11 mouse cellular contexts compared by ENCODE assay signal in the genomic region with DNA sequence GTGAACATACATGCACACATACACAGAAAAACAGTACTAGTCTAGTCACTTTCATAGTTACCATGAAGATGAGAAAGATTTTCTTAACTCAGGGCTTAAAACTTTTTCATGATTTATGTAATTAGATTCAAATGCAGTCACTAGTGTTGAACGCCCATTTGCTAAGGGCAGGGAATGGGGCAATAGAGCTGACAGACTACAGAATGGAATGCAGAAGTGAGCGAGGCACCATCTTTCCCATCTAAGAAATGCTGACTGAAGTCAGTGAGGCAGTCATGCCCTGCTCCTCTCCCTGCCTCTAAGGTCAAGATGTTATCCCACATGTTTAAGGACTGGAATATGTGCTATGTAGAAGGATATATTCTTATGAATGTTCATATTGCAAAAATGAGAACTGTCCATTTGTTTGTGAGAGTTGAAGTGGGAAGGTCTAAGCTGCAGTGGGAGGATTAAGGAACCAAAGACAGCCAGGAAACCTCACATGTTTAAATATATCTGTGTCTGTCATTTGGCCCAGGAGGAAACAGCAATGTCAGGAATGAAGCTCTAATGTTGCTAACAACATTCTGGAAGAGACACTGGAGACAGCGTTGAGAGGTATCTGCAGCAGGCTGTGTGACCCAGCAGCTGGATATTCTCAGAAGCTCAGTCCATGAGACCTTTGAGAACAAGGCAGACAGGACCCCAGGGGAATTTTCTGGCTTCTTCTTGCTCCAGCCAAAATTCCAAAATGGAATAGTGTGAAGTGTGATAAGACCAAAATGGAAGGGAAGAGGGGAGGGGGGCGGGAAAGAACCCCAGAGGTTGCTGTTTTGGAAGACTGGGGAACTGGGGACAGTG.
DNase-seq lines count a peak whose midpoint lies in the region; ATAC-seq lines count a peak whose summit lies in the region.
"Had no signal": no experiment of that assay in that cellular context is flagged by ENCODE, and none has a peak within 500 bp of the region (broad histone marks: within the 10 kb centered on the region; RNA-seq: fewer than 3 reads in every experiment).

No protein-coding gene starts in this region.

- 75% methylated on average over 4 of the region's 4 CpGs for WGBS in limb, embryonic 13.5 days
- WGBS in limb, embryonic 10.5 days, result 87% methylated on average over 4 of the region's 4 CpGs
- WGBS in liver, embryonic 12.5 days (ENCODE audit: insufficient replicate concordance), result 42% methylated on average over 4 of the region's 4 CpGs
- WGBS in stomach, embryonic 16.5 days, result 61% methylated on average over 4 of the region's 4 CpGs

- no peak overlapping the region for H3K27ac ChIP-seq in limb, embryonic 13.5 days
- no peak overlapping the region for H3K27ac ChIP-seq in limb, embryonic 10.5 days
- peak overlapping the region; percentile 6; the same call in 1 of the 2 replicates for H3K27ac ChIP-seq in liver, embryonic 12.5 days
- H3K27ac ChIP-seq in stomach, embryonic 16.5 days (ENCODE audit: low read length), result peak overlapping the region; percentile 17; the same call in 1 of the 2 replicates
- H3K27ac ChIP-seq: midbrain, embryonic 15.5 days had no signal

- intact Hi-C loops in heart, postnatal 14 days (cut with DNase I), result no loop called here

- H3K4me1 ChIP-seq in limb, embryonic 13.5 days, result no peaks in the 10 kb centered on the region
- no peaks in the 10 kb centered on the region for H3K4me1 ChIP-seq in limb, embryonic 10.5 days
- H3K4me1 ChIP-seq in liver, embryonic 12.5 days, result peaks cover 6% of the 10 kb centered on the region; the same call in 1 of the 2 replicates
- H3K4me1 ChIP-seq in stomach, embryonic 16.5 days (ENCODE audit: control insufficient read depth, insufficient read depth, low read length), result no peaks in the 10 kb centered on the region; the same call in 1 of the 2 replicates
- H3K4me1 ChIP-seq: midbrain, embryonic 15.5 days had no signal

- H3K4me2 ChIP-seq in limb, embryonic 13.5 days (replicated peaks), result no peak overlapping the region
- no peak overlapping the region for H3K4me2 ChIP-seq in liver, embryonic 12.5 days
- H3K4me2 ChIP-seq in stomach, embryonic 16.5 days (ENCODE audit: low read depth, low read length), result no peak overlapping the region
- H3K4me2 ChIP-seq: midbrain, embryonic 15.5 days had no signal

- no peaks in the 10 kb centered on the region for H3K9me3 ChIP-seq in limb, embryonic 13.5 days
- no peaks in the 10 kb centered on the region for H3K9me3 ChIP-seq in limb, embryonic 10.5 days (replicated peaks)
- no peaks in the 10 kb centered on the region for H3K9me3 ChIP-seq in liver, embryonic 12.5 days (replicated peaks)
- no peaks in the 10 kb centered on the region for H3K9me3 ChIP-seq in stomach, embryonic 16.5 days (replicated peaks; ENCODE audit: control insufficient read depth, low read length)
- H3K9me3 ChIP-seq: midbrain, embryonic 15.5 days had no signal

- H3K27me3 ChIP-seq in limb, embryonic 13.5 days, result no peaks in the 10 kb centered on the region
- no peaks in the 10 kb centered on the region for H3K27me3 ChIP-seq in limb, embryonic 10.5 days (ENCODE audit: low read depth, poor library complexity, severe bottlenecking)
- no peaks in the 10 kb centered on the region for H3K27me3 ChIP-seq in liver, embryonic 12.5 days (replicated peaks)
- H3K27me3 ChIP-seq in stomach, embryonic 16.5 days (ENCODE audit: control insufficient read depth, insufficient read depth, low read length), result no peaks in the 10 kb centered on the region
- H3K27me3 ChIP-seq: midbrain, embryonic 15.5 days had no signal

- no peak for DNase-seq in limb, embryonic 10.5 days (ENCODE audit: low spot score)
- DNase-seq in heart, postnatal 14 days, result peak; percentile 48 to 59
- no peak for DNase-seq in spleen, adult 18-20 months
- DNase-seq in cerebellum, adult 18-20 months, result no peak
- no peak for DNase-seq in layer of hippocampus, adult 18-20 months (ENCODE audit: low spot score in 2 of 2)
- DNase-seq: cerebellum, adult 8-10 months had no signal

- peak; percentile 77 for ATAC-seq in limb, embryonic 13.5 days (ENCODE audit: low FRiP score, low read depth)
- no peak for ATAC-seq in liver, embryonic 12.5 days
- ATAC-seq in stomach, embryonic 16.5 days (ENCODE audit: insufficient read depth, low FRiP score), result peak; percentile 75; the same call in 1 of the 2 replicates
- ATAC-seq: forebrain, embryonic 14.5 days; midbrain, embryonic 15.5 days had no signal

- no peak overlapping the region for H3K9ac ChIP-seq in limb, embryonic 13.5 days
- no peak overlapping the region for H3K9ac ChIP-seq in liver, embryonic 12.5 days
- H3K9ac ChIP-seq in stomach, embryonic 16.5 days (ENCODE audit: low read length), result no peak overlapping the region
- H3K9ac ChIP-seq: midbrain, embryonic 15.5 days had no signal

- no peaks in the 10 kb centered on the region for H3K36me3 ChIP-seq in limb, embryonic 13.5 days
- H3K36me3 ChIP-seq in limb, embryonic 10.5 days, result no peaks in the 10 kb centered on the region
- H3K36me3 ChIP-seq in liver, embryonic 12.5 days, result no peaks in the 10 kb centered on the region
- no peaks in the 10 kb centered on the region for H3K36me3 ChIP-seq in stomach, embryonic 16.5 days (ENCODE audit: control insufficient read depth, insufficient read depth, low read length)
- H3K36me3 ChIP-seq: midbrain, embryonic 15.5 days had no signal

- no peak overlapping the region for H3K4me3 ChIP-seq in limb, embryonic 13.5 days
- H3K4me3 ChIP-seq in limb, embryonic 10.5 days, result no peak overlapping the region
- no peak overlapping the region for H3K4me3 ChIP-seq in liver, embryonic 12.5 days
- H3K4me3 ChIP-seq in stomach, embryonic 16.5 days (replicated peaks; ENCODE audit: low read length), result no peak overlapping the region
- H3K4me3 ChIP-seq: midbrain, embryonic 15.5 days had no signal

Comparison
In these comparisons a context has a peak if more than half of its experiments do, and no peak if none do; other contexts are left out.
1. H3K27ac ChIP-seq: peak in liver, embryonic 12.5 days (single experiment) and stomach, embryonic 16.5 days (single experiment); none in limb, embryonic 13.5 days (single experiment) and limb, embryonic 10.5 days (single experiment).
2. DNase-seq: peak in heart, postnatal 14 days (2 of 2); none in limb, embryonic 10.5 days (single experiment), spleen, adult 18-20 months (0 of 2), cerebellum, adult 18-20 months (0 of 2) and layer of hippocampus, adult 18-20 months (0 of 2).